Mouse (Mus musculus) spleen, adult 12 weeks (tissue): ENCODE data around the gene Ppp2r1b.

ENCODE experiments used
- DNase-seq: peaks from one replicate; pipeline ENCODE4 v3.0.0; 2022; ENCODE audit warnings: low spot score

The Ppp2r1b gene

DNA sequence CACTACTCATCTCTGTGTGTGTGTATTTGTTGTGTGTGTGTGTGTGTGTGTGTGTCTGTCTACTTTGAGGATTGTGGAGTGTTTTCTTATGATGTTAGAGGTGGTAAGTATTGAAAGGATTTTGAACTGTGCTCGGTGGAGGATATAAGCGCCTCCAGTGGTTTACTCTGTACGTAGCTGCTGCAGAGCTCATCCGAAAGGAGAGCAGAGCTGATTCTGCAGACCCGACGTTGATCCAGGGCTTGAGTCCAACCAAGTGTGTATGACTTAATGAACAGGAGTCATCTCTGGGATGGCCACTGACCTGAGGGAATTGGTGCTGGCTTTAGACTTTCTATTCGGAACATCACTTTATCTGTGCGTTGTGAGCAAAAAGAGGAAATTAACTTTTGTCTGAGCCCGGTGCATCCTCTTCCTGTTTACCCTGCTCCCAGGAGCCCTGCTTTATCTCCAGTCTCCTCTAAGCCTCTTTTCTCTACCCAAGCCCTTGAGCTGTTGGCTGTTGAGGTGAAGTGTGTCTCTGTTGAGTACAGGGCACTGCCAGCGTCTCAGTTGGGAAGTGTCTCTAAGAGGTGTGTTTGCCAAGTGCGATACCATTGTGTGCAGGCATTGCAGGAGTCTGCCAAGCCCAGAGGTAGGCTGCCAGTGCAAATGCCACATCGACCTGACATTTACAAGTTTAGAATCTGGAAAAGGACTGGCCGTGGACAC lies 3.9 kb upstream of the Ppp2r1b start:
- DNase-seq = no peak

DNA sequence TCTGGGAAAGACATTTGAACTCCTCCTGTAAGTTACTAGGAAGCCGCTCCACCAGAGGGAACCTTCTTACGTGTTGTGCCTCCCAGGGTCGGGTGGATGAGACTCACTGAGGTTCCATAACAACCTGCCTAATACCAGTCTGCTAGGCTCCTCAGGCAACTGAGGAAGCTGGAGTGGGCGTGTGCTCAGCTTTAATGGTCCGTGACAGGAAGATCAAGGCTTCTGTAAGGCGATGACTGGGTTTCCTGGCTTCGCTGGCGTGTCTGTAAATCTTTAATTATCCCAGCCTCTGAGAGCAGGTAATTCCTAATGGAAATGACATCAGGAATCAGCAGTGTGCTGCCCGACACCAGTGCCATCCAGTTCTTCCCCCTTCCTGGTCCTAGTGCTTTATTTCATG lies 446 bp downstream of the Ppp2r1b start:
- no peak for DNase-seq

DNA sequence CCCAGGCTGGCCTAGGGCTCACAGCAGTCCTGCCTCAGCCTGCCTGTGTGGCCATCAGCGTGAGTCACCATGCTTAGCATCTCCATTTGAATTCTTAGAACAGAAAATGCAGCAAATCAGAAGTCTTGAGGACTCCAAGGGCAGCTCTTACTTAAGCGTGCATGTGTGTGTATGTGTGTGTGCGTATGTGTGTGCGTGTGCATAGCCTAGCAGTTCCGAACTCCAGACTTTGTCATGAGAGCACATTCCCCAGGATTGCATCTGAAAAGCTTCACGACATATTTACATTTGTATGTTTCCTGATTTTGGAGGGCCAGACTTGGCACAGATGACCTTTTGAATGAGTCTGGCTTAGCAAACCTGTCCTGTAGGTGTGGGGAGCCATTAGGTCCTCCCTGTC lies 2.0 kb downstream of the Ppp2r1b start:
- DNase-seq = no peak

DNA sequence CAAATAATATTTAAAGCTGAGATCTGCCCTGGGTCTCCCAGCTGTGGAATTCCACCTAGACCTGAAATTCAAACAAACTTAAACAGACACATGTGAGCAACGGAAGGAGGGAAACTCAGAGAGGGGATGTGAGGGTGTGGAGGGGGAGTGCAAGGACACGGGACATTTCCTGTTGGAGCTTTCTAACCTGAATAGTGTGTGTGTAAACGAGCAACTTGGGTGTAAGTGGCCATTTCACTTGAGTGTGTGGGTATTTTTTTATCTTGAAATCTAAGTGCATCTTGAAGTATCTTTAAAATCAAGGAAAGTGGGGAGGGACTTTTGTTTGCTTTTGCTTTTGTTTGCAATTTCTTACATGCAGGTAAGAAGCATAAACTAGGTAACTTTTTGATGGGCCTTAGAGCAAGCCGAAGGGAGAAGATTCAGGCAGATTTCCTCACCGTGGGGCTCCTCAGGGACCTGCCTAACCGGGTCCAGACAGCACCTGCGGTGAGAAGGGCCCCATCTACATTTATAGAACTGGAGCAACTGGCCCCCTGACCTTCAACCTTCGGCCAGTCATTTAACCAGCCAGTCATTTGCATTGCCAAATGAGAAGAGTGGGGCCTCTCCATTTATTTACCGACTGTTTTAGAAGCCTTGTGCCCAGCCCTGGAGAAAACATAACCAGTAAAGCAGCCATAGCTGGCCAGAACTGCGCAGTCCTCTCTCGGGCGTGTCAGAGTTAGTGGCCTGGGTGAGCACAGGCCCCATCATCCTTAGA lies 2.7 kb downstream of the Ppp2r1b start:
- no peak for DNase-seq

DNA sequence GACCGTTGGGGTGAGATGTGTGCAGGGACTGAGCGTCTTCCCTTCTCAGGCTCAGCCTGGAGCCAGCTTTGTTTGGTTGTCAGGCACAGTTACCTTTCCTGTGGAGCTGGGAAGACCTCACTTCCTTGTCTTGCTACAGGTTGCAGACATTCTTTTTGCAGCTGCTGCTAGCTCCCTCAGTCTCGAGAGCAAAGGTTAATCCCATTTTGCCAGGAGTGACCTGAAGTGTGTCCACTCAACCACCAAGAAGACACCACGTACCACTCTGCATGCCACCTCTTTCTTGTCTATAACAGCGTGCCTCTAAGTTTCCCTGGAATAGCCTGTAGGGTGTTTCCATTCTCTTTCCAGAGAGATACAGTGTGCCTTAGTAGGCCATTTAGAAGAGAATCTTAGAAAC lies 3.7 kb downstream of the Ppp2r1b start:
- no peak for DNase-seq

DNA sequence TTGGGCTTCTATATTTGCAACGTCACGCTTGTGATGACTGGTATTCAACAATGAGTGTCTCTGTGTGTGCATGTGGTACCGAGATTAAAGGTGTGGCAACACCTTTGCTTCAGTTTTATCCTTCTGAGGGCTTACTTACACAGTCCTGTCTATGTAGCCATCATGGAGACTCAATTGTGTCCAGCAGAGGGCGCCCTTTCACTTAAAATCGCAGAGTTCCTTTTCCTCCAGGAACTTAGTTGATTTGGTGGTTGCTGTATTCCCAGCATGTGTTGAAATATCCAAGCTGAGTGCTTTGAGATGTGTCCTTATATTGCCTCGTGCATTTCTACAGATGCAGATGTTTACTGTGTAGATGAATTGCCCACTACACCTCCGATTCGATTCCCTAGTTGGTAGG lies 4.1 kb downstream of the Ppp2r1b start:
- DNase-seq = peak; percentile 77

DNA sequence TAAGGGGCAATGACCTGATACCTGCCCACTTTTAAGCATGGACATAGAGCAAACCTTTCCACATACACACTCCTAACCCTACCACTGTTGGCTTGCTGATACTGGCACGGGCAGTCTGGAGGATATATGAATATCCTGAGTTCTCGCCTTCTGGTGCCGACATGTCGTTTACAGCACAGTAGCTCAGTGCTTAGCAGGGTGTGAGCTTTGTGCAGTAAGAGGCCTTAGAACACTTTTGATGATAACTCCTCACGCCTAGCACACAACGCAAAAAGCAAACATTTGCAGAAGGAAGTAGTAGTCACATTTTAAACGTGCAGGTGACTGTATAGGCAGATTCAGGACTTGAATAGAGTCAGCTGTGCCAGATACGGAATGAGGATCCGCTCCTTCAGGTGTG lies 4.7 kb downstream of the Ppp2r1b start:
- DNase-seq = no peak

DNA sequence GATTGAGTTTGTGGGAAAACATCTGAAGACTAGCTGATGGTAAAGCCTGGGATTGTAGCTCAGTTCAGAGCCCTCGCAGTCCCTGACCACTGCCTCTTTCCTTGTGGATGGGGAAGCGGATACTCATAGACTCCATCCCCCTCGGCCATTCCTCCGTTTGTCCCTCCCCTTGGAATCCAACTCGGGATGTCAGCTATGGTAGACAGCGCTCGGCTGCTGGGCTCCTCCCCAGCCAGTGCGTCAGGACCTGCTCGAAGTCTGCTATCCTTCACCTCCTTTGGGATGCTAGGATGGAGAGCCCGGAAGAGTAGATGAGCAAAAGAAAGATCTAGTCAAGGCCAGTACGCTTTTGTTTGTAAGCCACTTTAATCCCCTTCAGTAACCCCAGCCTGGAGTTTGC lies 5.2 kb downstream of the Ppp2r1b start:
- no peak for DNase-seq

DNA sequence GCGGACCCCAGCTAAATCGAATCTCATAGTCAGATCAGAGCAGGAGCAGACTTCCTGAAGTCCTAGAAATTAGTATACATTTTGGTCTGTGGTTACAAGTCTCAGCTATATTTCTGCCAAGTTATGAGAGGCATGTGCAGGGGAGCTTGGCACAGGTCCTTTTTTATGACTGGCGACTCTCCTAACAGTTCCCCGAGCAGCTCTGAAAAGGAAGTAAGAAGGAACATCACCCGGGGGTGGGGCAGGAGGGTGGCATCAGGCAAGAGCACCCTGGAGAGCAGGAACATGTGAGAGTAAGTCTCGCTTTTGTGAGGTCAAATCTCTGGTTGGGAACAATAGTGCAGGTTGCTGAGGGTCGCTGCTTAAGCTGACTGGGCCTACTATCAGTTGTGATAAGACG lies 5.6 kb downstream of the Ppp2r1b start:
- no peak for DNase-seq

DNA sequence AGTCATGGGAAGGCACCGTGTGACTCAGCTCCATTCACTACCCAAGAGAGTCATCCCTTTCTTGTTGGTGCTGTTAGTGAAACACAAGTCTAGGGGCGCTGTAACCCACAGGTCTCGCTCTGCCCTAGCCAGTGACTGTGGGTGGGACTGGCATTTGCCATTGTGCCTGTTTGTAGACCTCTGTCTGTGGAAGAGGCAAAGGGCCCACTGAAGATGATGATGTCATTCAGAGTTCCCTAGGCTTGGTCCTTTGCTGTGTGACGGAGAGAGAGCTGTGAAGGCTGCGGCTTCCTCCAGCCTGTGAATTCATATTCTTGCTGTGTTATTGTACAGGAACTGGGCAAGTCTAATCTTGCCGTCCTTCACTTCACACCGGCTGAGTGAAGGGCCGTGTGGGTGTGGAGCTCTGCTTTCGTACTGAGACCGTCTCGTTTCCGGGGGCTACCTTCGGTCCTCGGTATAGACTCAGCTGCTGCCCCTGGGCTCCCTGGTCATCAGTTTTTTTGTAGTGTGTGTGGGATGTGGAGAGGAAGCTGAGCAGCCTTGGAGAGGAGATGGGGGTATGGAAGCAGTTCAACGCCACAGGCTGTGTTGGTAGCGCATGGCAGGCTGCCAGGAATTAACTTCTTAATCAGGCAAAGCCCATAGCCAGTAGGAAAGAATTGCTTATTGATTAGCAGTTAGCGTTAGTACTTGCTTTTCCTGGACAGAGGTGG lies 7.7 kb downstream of the Ppp2r1b start:
- DNase-seq = peak; percentile 60

DNA sequence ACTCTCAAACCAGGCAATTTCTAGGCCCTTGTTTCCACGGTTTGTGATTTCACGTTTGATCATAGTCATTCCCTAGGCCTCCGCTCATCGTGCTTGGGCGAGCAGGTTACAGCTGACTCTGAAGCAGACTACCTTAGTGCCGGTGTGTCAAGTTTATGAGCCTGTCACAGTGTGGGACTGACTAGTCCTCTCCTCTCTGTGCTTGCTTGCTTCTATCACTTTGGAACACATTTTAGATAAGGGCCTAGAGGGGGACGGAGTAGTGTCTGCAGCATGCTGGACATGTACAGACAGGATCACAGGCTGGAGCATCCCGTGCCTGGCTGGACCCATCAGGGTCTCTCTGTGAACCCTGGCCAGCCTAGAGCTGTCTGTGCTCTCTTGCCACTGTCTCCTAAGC lies 9.3 kb downstream of the Ppp2r1b start:
- DNase-seq = peak; percentile 56

DNA sequence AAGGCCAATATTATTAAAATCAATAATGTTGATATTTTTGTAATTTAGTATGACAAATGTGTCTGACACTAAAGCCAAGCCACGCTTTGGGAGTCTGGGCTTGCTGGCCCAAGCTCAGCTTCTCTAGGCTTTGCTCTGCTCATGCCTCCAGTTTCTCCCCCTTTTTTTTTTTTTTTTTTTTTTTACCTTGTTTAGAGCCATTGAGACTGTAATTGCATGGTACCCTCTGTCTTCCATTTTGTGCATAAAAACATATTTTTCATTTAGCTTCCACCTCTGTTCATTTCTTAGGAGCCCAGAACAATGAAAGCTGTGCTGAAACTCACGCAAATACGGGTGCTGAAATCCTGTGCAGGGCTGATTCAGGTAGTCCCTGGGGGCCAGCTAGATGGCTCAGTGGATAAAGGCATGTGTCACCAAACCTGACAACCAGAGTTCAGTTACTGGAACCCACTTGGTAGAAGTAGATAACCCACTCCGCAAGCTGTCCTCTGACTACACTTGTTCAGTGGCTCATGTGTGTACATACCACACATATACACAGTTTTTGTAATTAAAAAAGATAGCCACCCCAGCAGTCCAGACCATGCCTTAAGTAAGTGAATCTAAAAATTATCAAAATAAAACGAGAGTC lies 10.1 kb downstream of the Ppp2r1b start:
- peak; percentile 34 for DNase-seq

DNA sequence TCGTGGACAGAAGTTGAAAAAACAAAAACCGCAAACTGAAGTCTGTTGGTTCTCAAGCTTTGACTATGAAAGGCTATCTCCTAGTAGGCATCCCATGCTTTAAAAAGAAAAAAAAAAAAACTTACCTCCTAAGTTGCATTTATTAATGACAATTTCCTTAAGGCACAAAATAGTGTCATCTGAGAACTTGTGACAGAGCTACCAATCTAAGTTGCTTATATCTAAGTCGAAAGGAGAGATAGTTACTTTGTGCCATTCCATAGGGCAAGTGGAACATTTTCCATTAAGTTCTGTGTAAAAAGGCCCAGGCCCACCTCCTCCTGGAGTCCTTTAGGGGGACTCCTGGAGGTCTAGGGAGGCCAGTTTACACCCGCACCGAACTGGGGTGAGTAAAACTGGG lies 10.7 kb downstream of the Ppp2r1b start:
- DNase-seq = no peak

DNA sequence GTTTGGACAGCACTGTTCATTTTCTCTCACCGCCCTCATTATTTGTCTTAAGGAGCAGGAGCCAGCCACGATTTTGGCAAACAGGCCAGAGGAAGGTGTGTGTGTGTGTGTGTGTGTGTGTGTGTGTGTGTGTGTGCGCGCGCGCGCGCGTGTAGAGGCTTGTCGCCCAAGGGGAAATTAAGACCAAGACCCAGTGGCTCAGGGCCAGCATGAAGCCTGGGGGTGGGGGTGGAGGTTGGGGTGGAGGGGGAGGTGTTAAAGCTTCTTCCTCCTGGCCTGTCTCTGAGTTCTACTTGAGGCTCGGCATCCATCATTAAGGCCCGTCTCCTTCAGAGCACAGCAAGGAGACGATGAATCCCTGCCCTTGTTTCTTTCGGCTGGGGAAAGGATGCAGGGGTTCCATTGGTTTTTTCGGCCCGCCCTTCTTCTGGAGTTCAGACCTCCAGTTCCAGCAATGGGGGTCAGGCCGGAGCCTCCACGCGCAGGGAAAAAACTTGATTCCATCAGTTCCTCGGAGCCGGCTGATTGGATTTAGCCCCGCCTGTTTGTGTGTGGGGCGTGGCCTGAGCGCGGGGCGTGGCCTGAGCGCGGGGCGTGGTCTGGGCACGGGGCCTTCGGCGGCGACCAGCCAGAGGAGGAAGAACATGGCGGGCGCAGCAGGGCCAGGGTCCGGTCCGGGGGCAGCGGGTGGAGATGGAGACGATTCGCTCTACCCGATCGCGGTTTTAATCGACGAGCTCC lies 11.4 kb downstream of the Ppp2r1b start:
- peak; percentile 98 for DNase-seq

DNA sequence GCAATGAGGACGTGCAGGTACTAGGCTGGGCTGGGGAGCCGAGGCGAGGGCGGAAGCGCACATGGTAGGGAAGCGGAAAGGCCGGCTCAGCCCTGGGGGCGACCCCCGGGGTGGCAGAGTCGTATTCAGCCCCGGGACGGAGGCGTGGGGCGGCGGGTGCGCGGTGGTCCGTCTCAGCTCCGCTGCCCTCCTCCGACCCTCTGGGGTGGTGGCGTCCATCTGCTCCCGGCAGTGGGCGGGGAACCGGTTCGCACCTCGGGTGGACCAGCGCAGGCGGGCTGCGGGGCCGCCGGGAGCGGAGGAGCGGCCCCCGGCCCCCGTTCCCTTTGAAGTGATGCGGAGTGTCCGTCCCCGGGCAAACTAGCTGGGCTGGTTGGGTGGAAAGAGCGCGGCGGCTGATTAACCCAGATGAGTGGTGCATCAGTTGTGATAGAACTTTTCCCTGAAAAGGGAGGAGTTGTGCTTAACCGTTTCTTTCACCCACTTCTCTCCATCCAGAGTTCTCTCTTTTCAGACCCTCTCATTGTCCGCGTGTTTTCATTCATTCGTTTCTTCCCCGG lies 12.1 kb downstream of the Ppp2r1b start:
- DNase-seq = no peak

DNA sequence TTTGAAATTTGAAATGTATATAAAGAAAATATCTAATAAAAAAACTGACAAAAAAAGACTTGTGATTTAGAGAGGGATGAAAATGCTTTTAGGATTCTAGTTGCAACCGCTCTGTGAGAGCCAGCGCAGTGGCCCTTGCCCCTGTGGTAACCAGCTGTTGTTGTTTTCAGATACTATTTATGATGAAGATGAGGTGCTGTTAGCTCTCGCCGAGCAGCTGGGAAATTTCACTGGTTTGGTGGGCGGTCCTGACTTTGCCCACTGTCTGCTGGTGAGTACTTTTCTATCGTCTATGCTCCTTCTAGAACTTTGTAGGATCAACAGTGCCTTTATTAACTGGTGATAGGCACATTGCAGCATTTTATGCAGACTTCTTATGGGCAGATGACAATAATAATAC lies 13.6 kb downstream of the Ppp2r1b start:
- DNase-seq = no peak

DNA sequence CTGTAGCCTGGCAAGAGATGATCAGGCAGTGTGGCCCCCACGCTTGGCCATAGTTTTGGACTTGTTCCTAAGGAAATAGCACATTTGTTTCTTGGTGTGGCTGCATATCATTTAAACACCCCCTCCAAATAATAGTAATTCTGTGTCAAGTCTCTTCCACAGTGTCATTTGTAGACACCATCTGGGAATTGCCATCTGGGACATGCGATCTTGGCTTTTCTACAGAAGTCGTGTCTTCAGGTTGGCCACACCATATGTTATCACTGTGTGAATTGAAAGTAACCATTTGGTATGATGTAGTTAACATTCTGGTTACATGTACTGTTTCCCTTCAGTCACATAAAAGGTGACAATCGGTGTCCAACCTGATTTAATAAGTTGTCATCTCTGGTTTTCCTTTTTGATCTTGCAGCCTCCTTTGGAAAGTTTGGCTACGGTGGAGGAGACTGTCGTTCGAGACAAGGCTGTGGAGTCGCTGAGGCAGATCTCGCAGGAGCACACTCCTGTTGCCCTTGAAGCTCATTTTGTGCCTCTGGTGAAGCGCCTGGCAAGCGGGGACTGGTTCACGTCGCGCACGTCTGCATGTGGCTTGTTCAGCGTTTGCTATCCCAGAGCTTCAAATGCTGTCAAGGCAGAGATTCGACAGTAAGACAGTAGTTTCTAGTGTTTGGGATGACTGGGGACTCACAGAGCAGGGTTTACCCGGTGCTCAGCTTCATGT lies 16.2 kb downstream of the Ppp2r1b start:
- DNase-seq = no peak

DNA sequence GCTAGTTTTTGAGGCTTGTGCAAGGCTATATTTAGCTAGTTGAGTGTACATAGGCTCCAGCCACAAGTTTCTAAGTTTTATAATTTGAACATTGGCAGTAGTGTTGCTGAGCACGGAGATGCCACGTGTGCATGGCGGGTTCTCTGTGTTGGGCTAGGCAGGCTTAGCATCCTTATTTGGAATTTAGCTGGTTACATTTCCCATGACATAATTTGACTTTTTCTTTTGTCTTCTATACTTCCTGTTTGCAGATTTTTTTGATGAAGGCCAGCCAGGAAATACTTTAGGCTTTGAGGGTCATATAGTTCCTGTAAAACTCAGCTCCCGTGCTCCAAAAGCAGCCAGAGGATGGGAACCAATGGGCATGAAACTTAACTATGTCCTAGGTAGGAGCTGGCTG lies 18.7 kb downstream of the Ppp2r1b start:
- no peak for DNase-seq

DNA sequence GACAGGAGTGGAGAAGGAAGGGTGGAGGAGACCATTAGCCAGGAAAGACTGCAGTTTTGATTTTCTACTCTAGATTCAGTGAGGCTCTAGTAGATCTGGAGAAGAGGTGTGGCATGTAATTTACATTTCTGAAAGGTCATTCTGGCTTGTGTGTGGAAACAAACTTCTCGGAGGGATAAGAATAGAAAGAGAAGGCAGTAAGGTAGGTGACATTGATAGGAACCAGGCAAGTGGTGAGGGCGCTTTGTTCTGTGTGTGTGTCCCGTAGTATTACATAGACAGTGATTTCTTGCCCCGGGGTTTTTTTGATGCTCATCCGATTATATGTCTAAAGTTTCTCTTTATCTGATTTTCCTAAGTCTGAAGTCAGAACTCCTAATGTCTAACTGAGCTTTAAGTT lies 19.8 kb downstream of the Ppp2r1b start:
- DNase-seq = no peak

DNA sequence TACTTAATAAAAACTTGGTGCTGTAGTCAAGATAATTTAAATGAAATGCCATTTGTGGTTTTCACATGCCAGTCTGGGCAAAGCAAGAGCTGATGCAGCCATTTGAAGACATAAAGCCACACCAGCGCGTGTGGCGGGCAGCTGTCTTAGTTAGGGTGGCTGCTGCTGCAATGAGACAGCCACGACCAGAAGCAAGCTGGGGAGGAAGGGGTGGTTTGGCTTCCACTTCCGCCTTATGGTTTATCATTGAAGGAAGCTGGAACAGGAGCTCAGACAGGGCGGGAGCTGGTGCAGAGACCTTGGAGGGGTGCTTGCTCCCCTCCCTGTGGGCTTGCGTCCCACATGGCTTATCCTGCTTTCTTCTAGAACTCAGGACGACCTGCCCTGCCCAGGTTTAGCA lies 20.7 kb downstream of the Ppp2r1b start:
- no peak for DNase-seq

DNA sequence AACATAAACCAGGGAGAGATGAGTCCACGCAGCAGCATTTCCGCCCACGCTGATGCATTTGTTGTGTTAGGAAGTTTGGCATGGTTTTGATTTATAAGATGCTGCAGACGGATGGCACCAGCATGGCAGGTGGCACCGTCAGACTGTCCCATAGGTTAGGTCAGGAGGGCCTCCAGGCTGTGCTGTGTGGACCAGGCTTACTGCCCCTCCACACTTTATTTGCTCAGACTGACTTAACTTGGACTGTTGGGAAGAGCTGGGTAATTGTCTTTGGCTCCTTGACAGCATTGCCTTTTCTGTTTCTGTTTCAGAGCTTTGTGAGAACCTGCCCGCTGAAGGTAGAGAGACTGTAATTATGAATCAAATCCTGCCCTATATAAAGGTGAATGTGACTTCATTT lies 21.9 kb downstream of the Ppp2r1b start:
- DNase-seq = no peak
